In genomic region chr5:148398766-148399659, GRCm38 (mm10) we compare ENCODE assay signal across 8 mouse cellular contexts. TPM values are rescaled to one million over a fixed set of nuclear protein-coding genes. Genes with fewer than 3 reads are reported as not detected.
A peak's percentile ranks its signal among the peaks of the same experiment; 100 is the strongest.
DNase-seq lines count a peak whose midpoint lies in the region; ATAC-seq and TF ChIP-seq lines count a peak whose summit lies in the region.

No protein-coding gene starts in this region.

- DNase-seq in heart, adult 18-20 months, result peak; percentile 35 to 60
- DNase-seq in heart, adult 11 months, result no peak
- peak; percentile 50 to 61 for DNase-seq in cerebellum, postnatal 14 days
- peak; percentile 46 for DNase-seq in gastrocnemius, postnatal 14 days
- no peak for DNase-seq in liver, adult 2 months (ENCODE audit: extremely low read depth, low read depth, low spot score)
- DNase-seq in midbrain, postnatal 0 days (ENCODE audit: low spot score), result peak; percentile 68
- peak; percentile 82 for DNase-seq in stomach, postnatal 0 days (ENCODE audit: low spot score)

- peak overlapping the region; percentile 80 for H3K4me3 ChIP-seq in intestine, embryonic 15.5 days (replicated peaks)
- peak overlapping the region; percentile 73 for H3K4me3 ChIP-seq in liver, adult 2 months (ENCODE audit: insufficient read depth, low read depth, low read length)
- H3K4me3 ChIP-seq in midbrain, postnatal 0 days (ENCODE audit: low read depth, low read length), result peak overlapping the region; percentile 77
- peak overlapping the region; percentile 73 for H3K4me3 ChIP-seq in stomach, postnatal 0 days (ENCODE audit: low read depth, low read length)

- H3K36me3 ChIP-seq in intestine, embryonic 15.5 days, result no peaks in the 10 kb centered on the region
- no peaks in the 10 kb centered on the region for H3K36me3 ChIP-seq in liver, adult 2 months (ENCODE audit: control insufficient read depth, insufficient read depth, low read length)
- H3K36me3 ChIP-seq in midbrain, postnatal 0 days (ENCODE audit: insufficient read depth, low read length), result no peaks in the 10 kb centered on the region
- H3K36me3 ChIP-seq in stomach, postnatal 0 days (ENCODE audit: control insufficient read depth, insufficient read depth, low read length), result no peaks in the 10 kb centered on the region

- no peaks in the 10 kb centered on the region for H3K9me3 ChIP-seq in intestine, embryonic 15.5 days
- H3K9me3 ChIP-seq in midbrain, postnatal 0 days (ENCODE audit: low read length), result no peaks in the 10 kb centered on the region
- H3K9me3 ChIP-seq in stomach, postnatal 0 days (ENCODE audit: control insufficient read depth, low read length), result no peaks in the 10 kb centered on the region

- intact Hi-C loops in gastrocnemius, postnatal 14 days (cut with DNase I; ENCODE audit: low total_unique reads), result no loop called here

- H3K9ac ChIP-seq in intestine, embryonic 15.5 days, result peak overlapping the region; percentile 74
- peak overlapping the region; percentile 64 for H3K9ac ChIP-seq in liver, adult 2 months (ENCODE audit: low read depth, low read length)
- H3K9ac ChIP-seq in midbrain, postnatal 0 days (replicated peaks; ENCODE audit: low read length, poor library complexity, severe bottlenecking), result peak overlapping the region; percentile 81
- H3K9ac ChIP-seq in stomach, postnatal 0 days (ENCODE audit: low read length), result peak overlapping the region; percentile 87

- TF ChIP-seq POLR2A in liver, adult 2 months (IDR thresholded peaks at IDR 0.05; ENCODE audit: extremely low read depth, insufficient read depth, low read length), result no peak

- no peaks in the 10 kb centered on the region for H3K27me3 ChIP-seq in intestine, embryonic 15.5 days (replicated peaks)
- H3K27me3 ChIP-seq in liver, adult 2 months (ENCODE audit: control insufficient read depth, insufficient read depth, low read length), result 0 out of 2 replicates have a peak, but pooled peaks cover 5% of the 10 kb centered on the region
- H3K27me3 ChIP-seq in midbrain, postnatal 0 days (ENCODE audit: insufficient read depth, low read length), result no peaks in the 10 kb centered on the region
- H3K27me3 ChIP-seq in stomach, postnatal 0 days (ENCODE audit: control insufficient read depth, insufficient read depth, low read length), result no peaks in the 10 kb centered on the region

- no peak for TF ChIP-seq EP300 in stomach, postnatal 0 days (optimal IDR thresholded peaks at IDR 0.05)

- TF ChIP-seq CTCF in liver, adult 2 months (IDR thresholded peaks at IDR 0.05; ENCODE audit: low read depth, low read length), result no peak
- no peak for TF ChIP-seq CTCF in midbrain, postnatal 0 days (IDR thresholded peaks at IDR 0.05)
- no peak for TF ChIP-seq CTCF in stomach, postnatal 0 days (IDR thresholded peaks at IDR 0.05; ENCODE audit: low read depth)

- H3K4me1 ChIP-seq in intestine, embryonic 15.5 days (replicated peaks), result 0 out of 2 replicates have a peak, but pooled peaks cover 4% of the 10 kb centered on the region
- H3K4me1 ChIP-seq in liver, adult 2 months (ENCODE audit: control insufficient read depth, insufficient read depth, low read length), result peaks cover 1% of the 10 kb centered on the region; the same call in 1 of the 2 replicates
- no peaks in the 10 kb centered on the region for H3K4me1 ChIP-seq in midbrain, postnatal 0 days (ENCODE audit: insufficient read depth, low read length)
- 0 out of 2 replicates have a peak, but pooled peaks cover 2% of the 10 kb centered on the region for H3K4me1 ChIP-seq in stomach, postnatal 0 days (replicated peaks; ENCODE audit: control insufficient read depth, insufficient read depth)

- no peaks in the 10 kb centered on the region for H3K79me2 ChIP-seq in liver, adult 2 months (ENCODE audit: control insufficient read depth, insufficient read depth, low read length)

- peak overlapping the region; percentile 77 for H3K27ac ChIP-seq in intestine, embryonic 15.5 days
- H3K27ac ChIP-seq in liver, adult 2 months (replicated peaks; ENCODE audit: insufficient read depth, low read depth, low read length), result no peak overlapping the region
- peak overlapping the region; percentile 79 for H3K27ac ChIP-seq in midbrain, postnatal 0 days (ENCODE audit: low read depth, low read length)
- H3K27ac ChIP-seq in stomach, postnatal 0 days (replicated peaks), result peak overlapping the region; percentile 92

- peak overlapping the region; percentile 93 for H3K4me2 ChIP-seq in intestine, embryonic 15.5 days (replicated peaks)
- H3K4me2 ChIP-seq in midbrain, postnatal 0 days (ENCODE audit: low read depth, low read length, poor library complexity, severe bottlenecking), result peak overlapping the region; percentile 84
- H3K4me2 ChIP-seq in stomach, postnatal 0 days (replicated peaks; ENCODE audit: low read depth), result peak overlapping the region; percentile 94

- peak; percentile 79 for ATAC-seq in intestine, embryonic 15.5 days
- peak; percentile 85 for ATAC-seq in midbrain, postnatal 0 days (ENCODE audit: low FRiP score)
- peak; percentile 86 for ATAC-seq in stomach, postnatal 0 days (ENCODE audit: low FRiP score, low TSS enrichment)

- 1% methylated on average over 58 of the region's 58 CpGs for WGBS in intestine, embryonic 15.5 days
- WGBS in liver, adult 2 months, result 2% methylated on average over 58 of the region's 58 CpGs
- 2% methylated on average over 55 of the region's 58 CpGs for WGBS in midbrain, postnatal 0 days
- under 1% methylated on average over 58 of the region's 58 CpGs for WGBS in stomach, postnatal 0 days

RNA-seq across cellular contexts. Expression of gene Slc7a1, which starts 0.7 kb away (rescaled TPM):
- total RNA-seq in heart, adult 18-20 months (2021), result 10 to 100 TPM; 11.8 to 13.5 TPM
- total RNA-seq in gastrocnemius, postnatal 14 days (2021), result 1 to 10 TPM; 4.4 to 7.1 TPM
- 26.5 and 28.8 TPM in 2 replicates for polyA plus RNA-seq in intestine, embryonic 15.5 days (2015; fragmentation: Nextera tagmentation; extraction: Ambion mirVana)
- 0.18 and 1.2 TPM in 2 replicates for total RNA-seq in liver, adult 2 months (2014; rRNA removed)
- 0.23 and 0.27 TPM in 2 replicates for polyA plus RNA-seq in liver, adult 2 months (2012; rRNA removed)
- 49.8 and 73.3 TPM in 2 replicates for total RNA-seq in midbrain, postnatal 0 days (2014; rRNA removed)
- polyA plus RNA-seq in midbrain, postnatal 0 days (2015; fragmentation: Nextera tagmentation; extraction: Ambion mirVana), result 26.2 and 33.8 TPM in 2 replicates
- polyA plus RNA-seq in stomach, postnatal 0 days (2015; fragmentation: Nextera tagmentation; extraction: Ambion mirVana), result 17.8 and 20.9 TPM in 2 replicates

Comparison
In these comparisons a context has a peak if more than half of its experiments do, and no peak if none do; other contexts are left out.
1. DNase-seq: peak in heart, adult 18-20 months (2 of 2), cerebellum, postnatal 14 days (2 of 2), gastrocnemius, postnatal 14 days (single experiment), midbrain, postnatal 0 days (single experiment) and stomach, postnatal 0 days (single experiment); none in heart, adult 11 months (single experiment) and liver, adult 2 months (single experiment).
2. Peak in every context shown above with its lines, with median percentiles within 50 percentile points of each other: ATAC-seq, H3K4me2 ChIP-seq, H3K4me3 ChIP-seq and H3K9ac ChIP-seq.